Mouse (Mus musculus) C2C12 (cell line): ENCODE measurements around the gene Ugt3a1. TPM values are rescaled to one million over a fixed set of nuclear protein-coding genes. Genes with fewer than 3 reads are reported as not detected.
"Not testable (repeated sequence)": the region's sequence is repeated elsewhere in the genome, so short reads cannot be mapped to it uniquely, and the experiment has no call there.

Experiments used
- H3K27me3 ChIP-seq: one replicate; pipeline ENCODE4 v1.6.1; 2011; ENCODE audit not compliant: control insufficient read depth, insufficient read depth, insufficient read length
- H3K36me3 ChIP-seq: one replicate; pipeline ENCODE4 v1.6.1; 2011; ENCODE audit not compliant: control insufficient read depth, insufficient read depth
- H3K4me3 ChIP-seq: one replicate; pipeline ENCODE4 v1.5.1; 2011; ENCODE audit warnings: mild to moderate bottlenecking, control low read depth; ENCODE audit not compliant: poor library complexity, insufficient read depth, severe bottlenecking
- H3K79me2 ChIP-seq: one replicate; pipeline ENCODE4 v1.6.1; 2011; ENCODE audit not compliant: control insufficient read depth, insufficient read depth
- H3K79me3 ChIP-seq: one replicate; pipeline ENCODE4 v1.6.1; 2011; ENCODE audit warnings: low read depth, control low read depth
- H3ac ChIP-seq: one replicate; pipeline ENCODE3; 2011; ENCODE audit warnings: low read depth; ENCODE audit not compliant: control insufficient read depth, insufficient read length
- CEBPB ChIP-seq: IDR thresholded peaks from one replicate; pipeline ENCODE4 v1.6.1; 2011; ENCODE audit warnings: low read depth, mild to moderate bottlenecking, control low read depth, moderate library complexity
- CTCF ChIP-seq: IDR thresholded peaks from one replicate; pipeline ENCODE4 v1.5.1; 2011; ENCODE audit not compliant: control insufficient read depth, insufficient read depth, insufficient read length
- FOSL1 ChIP-seq: IDR thresholded peaks from one replicate; pipeline ENCODE4 v1.8.0; 2011; ENCODE audit warnings: mild to moderate bottlenecking, low read length; ENCODE audit not compliant: poor library complexity, insufficient read depth, severe bottlenecking
- MAX ChIP-seq: IDR thresholded peaks from one replicate; pipeline ENCODE4 v1.6.1; 2011; ENCODE audit warnings: mild to moderate bottlenecking, control low read depth
- MYOD1 ChIP-seq: IDR thresholded peaks from one replicate; pipeline ENCODE4 v1.6.1; 2011; ENCODE audit warnings: low read depth; ENCODE audit not compliant: control insufficient read depth, insufficient read length
- MYOG ChIP-seq: IDR thresholded peaks from one replicate; pipeline ENCODE4 v1.6.1; 2011; ENCODE audit not compliant: control insufficient read depth, insufficient read length; ENCODE audit errors: extremely low read depth
- USF1 ChIP-seq: IDR thresholded peaks from one replicate; pipeline ENCODE4 v1.6.1; 2011; ENCODE audit warnings: low read depth, mild to moderate bottlenecking, control low read depth, moderate library complexity
- long read RNA-seq, 2 experiments: library from polyadenylated mRNA; unstranded; transcript quantifications; one replicate each; pipeline ENCODE4 v2.0.0; 2019 to 2020
- polyA plus RNA-seq: library from polyadenylated mRNA; unstranded; fragments of >200 nt; fragmentation: generic; extraction: Trizol; gene quantifications from one replicate; pipeline ENCODE4 v1.2.1, GENCODE M21; 2012; ENCODE audit warnings: missing spikeins

The Ugt3a1 gene
- not detected for polyA plus RNA-seq
- long read RNA-seq, experiment 1 = 0 reads
- long read RNA-seq, experiment 2 = 0 reads

- H3K27me3 ChIP-seq = no peaks in the 10 kb centered on the region
- H3K79me2 ChIP-seq = no peaks in the 10 kb centered on the region
- H3K36me3 ChIP-seq = no peaks in the 10 kb centered on the region
- no peaks in the 10 kb centered on the region for H3K79me3 ChIP-seq
- H3K4me3 ChIP-seq = no peak within 1 kb of the TSS
- TF ChIP-seq CTCF (no peak), CEBPB (peak; percentile 81)
- H3ac ChIP-seq = no peak within 1 kb of the TSS
Measured at GRCm38 (mm10) chr15:9276838-9277295, at the start of gene Ugt3a1. Ugt3a1 (plus strand) TSS chr15:9276888.

- H3K79me3 ChIP-seq, H3K27me3 ChIP-seq, H3K79me2 ChIP-seq, H3K4me3 ChIP-seq, H3ac ChIP-seq, H3K36me3 ChIP-seq: not testable (repeated sequence)
Measured at GRCm38 (mm10) chr15:9230917-9231316, 45.8 kb upstream of the Ugt3a1 start.

- Histone ChIP-seq H3K4me3 (no peak overlapping the region), H3K79me2 (no peaks in the 10 kb centered on the region), H3K27me3 (no peaks in the 10 kb centered on the region), H3ac (no peak overlapping the region), H3K36me3 (no peaks in the 10 kb centered on the region), H3K79me3 (no peaks in the 10 kb centered on the region)
- no peak for TF ChIP-seq CTCF
- TF ChIP-seq MYOG = no peak
- no peak for TF ChIP-seq MAX
- no peak for TF ChIP-seq FOSL1
- TF ChIP-seq CEBPB = no peak
- no peak for TF ChIP-seq MYOD1
- TF ChIP-seq USF1 = no peak
Measured at GRCm38 (mm10) chr15:9246345-9246744, 30.3 kb upstream of the Ugt3a1 start.

DNA sequence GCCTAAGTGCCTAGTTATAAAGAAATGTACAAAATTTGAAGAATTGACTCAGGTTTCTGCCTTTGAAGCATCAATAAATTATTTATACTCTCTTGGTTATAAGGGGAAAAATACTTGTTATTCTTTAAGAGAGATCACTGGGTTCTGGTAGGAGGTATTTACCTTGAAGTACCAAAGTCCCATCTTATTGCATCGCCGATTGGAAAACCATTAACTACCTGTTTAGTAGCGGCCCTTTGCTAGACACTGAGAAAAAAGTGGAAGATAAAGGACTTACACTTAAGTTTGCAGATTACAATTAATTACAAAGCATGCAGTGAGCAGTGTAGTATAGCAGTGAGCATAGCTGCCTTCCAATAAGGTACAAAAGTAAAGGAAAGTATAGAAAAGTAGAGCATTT lies 23.8 kb upstream of the Ugt3a1 start:
- no peaks in the 10 kb centered on the region for H3K36me3 ChIP-seq
- no peak overlapping the region for H3K4me3 ChIP-seq
- no peaks in the 10 kb centered on the region for H3K27me3 ChIP-seq
- no peaks in the 10 kb centered on the region for H3K79me2 ChIP-seq
- H3K79me3 ChIP-seq = no peaks in the 10 kb centered on the region
- H3ac ChIP-seq = no peak overlapping the region
- TF ChIP-seq FOSL1 (no peak), MAX (no peak), USF1 (no peak), MYOG (no peak), MYOD1 (no peak), CEBPB (no peak), CTCF (no peak)

GRCm38 (mm10) chr15:9260621-9261020 lies 16.1 kb upstream of the Ugt3a1 start:
- TF ChIP-seq MAX (no peak), CEBPB (no peak), CTCF (no peak), MYOG (no peak), MYOD1 (no peak), FOSL1 (no peak), USF1 (no peak)
- no peaks in the 10 kb centered on the region for H3K27me3 ChIP-seq
- H3ac ChIP-seq = no peak overlapping the region
- H3K4me3 ChIP-seq = no peak overlapping the region
- no peaks in the 10 kb centered on the region for H3K36me3 ChIP-seq
- no peaks in the 10 kb centered on the region for H3K79me2 ChIP-seq
- H3K79me3 ChIP-seq = no peaks in the 10 kb centered on the region

- no peak overlapping the region for H3ac ChIP-seq
- no peaks in the 10 kb centered on the region for H3K36me3 ChIP-seq
- H3K27me3 ChIP-seq = no peaks in the 10 kb centered on the region
- H3K79me3 ChIP-seq = no peaks in the 10 kb centered on the region
- TF ChIP-seq CEBPB = no peak
- no peak for TF ChIP-seq USF1
- TF ChIP-seq MYOD1 = no peak
- no peak overlapping the region for H3K4me3 ChIP-seq
- no peaks in the 10 kb centered on the region for H3K79me2 ChIP-seq
Measured at GRCm38 (mm10) chr15:9271876-9272275, 4.8 kb upstream of the Ugt3a1 start.
